Mouse (Mus musculus) intestine, embryonic 14.5 days (tissue): ENCODE measurements around the gene Etl4. TPM values are rescaled to one million over a fixed set of nuclear protein-coding genes. Genes with fewer than 3 reads are reported as not detected.
A peak's percentile ranks its signal among the peaks of the same experiment; 100 is the strongest.

ENCODE experiments used
- ATAC-seq: fragments of 200-750 bp; cut with Nextera tagmentation; replicated peaks from 2 replicates; pipeline ENCODE4 v1.8.0; 2017; ENCODE audit warnings: low read depth, moderate number of reproducible peaks, moderate TSS enrichment, moderate library complexity; ENCODE audit not compliant: low FRiP score, low TSS enrichment
- DNase-seq: peaks from one replicate; pipeline ENCODE4 v3.0.0-alpha.2; 2018; ENCODE audit warnings: low spot score
- H3K27ac ChIP-seq: fragments of 300-500 bp; sonication (generic); 2 replicates; pipeline ENCODE4 v1.5.1; 2014; ENCODE audit warnings: low read depth, mild to moderate bottlenecking, control low read depth
- H3K27me3 ChIP-seq: fragments of 300-500 bp; sonication (generic); replicated peaks from 2 replicates; pipeline ENCODE4 v1.6.1; 2014; ENCODE audit warnings: low read length, control low read depth; ENCODE audit not compliant: control insufficient read depth, insufficient read depth
- H3K36me3 ChIP-seq: fragments of 300-500 bp; sonication (generic); 2 replicates; pipeline ENCODE4 v1.6.1; 2014; ENCODE audit warnings: low read length, control low read depth; ENCODE audit not compliant: control insufficient read depth, insufficient read depth
- H3K4me1 ChIP-seq: fragments of 300-500 bp; sonication (generic); replicated peaks from 2 replicates; pipeline ENCODE4 v1.6.1; 2014; ENCODE audit warnings: low read length, control low read depth, mixed read lengths; ENCODE audit not compliant: control insufficient read depth, insufficient read depth
- H3K4me2 ChIP-seq: fragments of 300-500 bp; sonication (generic); 2 replicates; pipeline ENCODE4 v1.6.1; 2014; ENCODE audit warnings: low read length
- H3K4me3 ChIP-seq: fragments of 300-500 bp; sonication (generic); 2 replicates; pipeline ENCODE4 v1.5.1; 2014; ENCODE audit warnings: low read depth, low read length, control low read depth, mixed read lengths
- H3K9ac ChIP-seq: fragments of 300-500 bp; sonication (generic); 2 replicates; pipeline ENCODE4 v1.6.1; 2014; ENCODE audit warnings: mild to moderate bottlenecking, low read length
- H3K9me3 ChIP-seq: fragments of 300-500 bp; sonication (generic); 2 replicates; pipeline ENCODE4 v1.6.1; 2016; ENCODE audit warnings: low read length, control low read depth; ENCODE audit not compliant: control insufficient read depth
- WGBS: fragments of 180-500 bp; shearing (Covaris S2); extraction: QIAGEN DNeasy Blood & Tissue Kit; methylation state at CpG from one replicate; pipeline ENCODE4 v1.1.7; 2014; 5-methylcytosine and 5-hydroxymethylcytosine counted together
- polyA plus RNA-seq: library from polyadenylated mRNA; unstranded; fragments of >200 nt; fragmentation: Nextera tagmentation; extraction: Ambion mirVana; gene quantifications from 2 replicates; pipeline ENCODE4 v1.2.1, GENCODE M21; 2014

Gene Etl4
- polyA plus RNA-seq, 1 experiment from 2014 or later: 47.8 TPM

- no peak for ATAC-seq
- Histone ChIP-seq H3K4me2 (no peak overlapping the region), H3K27me3 (no peaks in the 10 kb centered on the region), H3K27ac (no peak overlapping the region), H3K9ac (no peak overlapping the region), H3K36me3 (no peaks in the 10 kb centered on the region), H3K4me3 (no peak overlapping the region), H3K4me1 (no peaks in the 10 kb centered on the region), H3K9me3 (no peaks in the 10 kb centered on the region)
- 75% methylated on average over 9 of the region's 9 CpGs for WGBS
- DNase-seq: no peak
Observed at GRCm38 (mm10) chr2:20642818-20643217, 733.2 kb downstream of the Etl4 start.

DNA sequence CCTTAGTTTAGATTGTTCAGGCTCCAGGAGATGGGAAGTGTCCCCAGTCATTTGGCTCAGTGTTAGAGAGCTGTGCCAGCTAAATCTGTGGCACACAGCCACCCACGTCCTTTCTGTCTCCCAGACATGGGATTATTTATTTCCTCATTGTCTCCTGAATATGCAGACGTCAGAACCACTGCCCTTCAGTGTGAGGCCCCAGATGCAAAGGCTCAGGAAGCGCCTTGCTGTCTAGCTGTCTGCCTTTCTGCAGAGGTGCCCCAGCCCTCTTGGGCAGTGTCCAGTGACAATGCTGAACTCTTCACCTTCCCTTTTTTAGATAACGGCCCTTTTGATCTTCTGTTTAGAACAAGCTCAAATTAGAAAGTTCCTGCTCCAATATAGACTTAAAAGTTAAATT lies 740.2 kb downstream of the Etl4 start:
- H3K4me2 ChIP-seq: no peak overlapping the region
- H3K4me1 ChIP-seq: peaks cover 7% of the 10 kb centered on the region; the same call in 1 of the 2 replicates
- no peak overlapping the region for H3K4me3 ChIP-seq
- no peaks in the 10 kb centered on the region for H3K36me3 ChIP-seq
- no peak overlapping the region for H3K9ac ChIP-seq
- no peaks in the 10 kb centered on the region for H3K9me3 ChIP-seq
- DNase-seq (no peak), ATAC-seq (no peak)
- H3K27ac ChIP-seq: no peak overlapping the region; the same call in 1 of the 2 replicates
- WGBS: 18% methylated on average over 4 of the region's 4 CpGs
- H3K27me3 ChIP-seq: no peaks in the 10 kb centered on the region

DNA sequence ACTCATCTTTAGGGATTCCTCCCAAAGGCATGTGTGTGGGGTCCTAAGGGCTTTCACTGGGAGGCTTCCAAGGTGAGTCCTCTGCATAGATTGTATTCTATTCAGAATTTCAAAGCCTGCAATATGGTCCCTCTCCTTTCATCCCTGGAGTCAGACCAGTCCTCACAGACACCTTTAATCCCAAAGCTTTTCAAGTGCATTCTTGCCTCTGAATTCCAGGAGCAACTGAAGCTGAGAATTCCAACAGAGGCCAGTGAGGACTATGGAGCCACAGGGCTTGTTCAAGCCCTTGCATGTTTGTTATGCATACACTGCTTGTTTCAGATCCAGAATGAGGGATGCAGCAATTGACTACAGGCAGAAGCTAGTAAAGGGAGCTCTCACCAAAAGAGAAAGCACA lies 743.5 kb downstream of the Etl4 start:
- Histone ChIP-seq H3K27me3 (no peaks in the 10 kb centered on the region), H3K4me3 (no peak overlapping the region), H3K4me1 (peaks cover 11% of the 10 kb centered on the region), H3K27ac (no peak overlapping the region), H3K9me3 (no peaks in the 10 kb centered on the region), H3K36me3 (no peaks in the 10 kb centered on the region), H3K4me2 (no peak overlapping the region), H3K9ac (no peak overlapping the region)
- ATAC-seq (no peak), DNase-seq (no peak)

DNA sequence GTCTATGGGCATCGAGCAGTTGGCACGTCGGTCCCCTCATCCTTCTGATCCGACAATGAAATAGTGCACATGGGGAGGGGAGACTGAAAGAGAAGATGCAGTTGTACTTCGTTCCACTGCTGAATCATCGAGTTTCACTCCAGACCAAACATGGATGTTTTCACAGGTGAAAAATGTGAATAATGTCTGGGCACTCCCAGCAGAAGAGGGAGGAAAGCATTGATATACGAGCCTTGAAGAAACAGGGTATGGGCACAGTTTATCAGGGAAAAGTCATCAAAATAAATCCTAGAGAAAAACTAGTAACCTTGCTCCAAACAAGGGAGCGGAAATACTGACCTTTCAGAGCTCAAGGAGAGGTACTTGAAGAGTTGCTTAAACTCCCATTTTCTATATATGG lies 744.5 kb downstream of the Etl4 start:
- Histone ChIP-seq H3K9ac (no peak overlapping the region), H3K27ac (no peak overlapping the region), H3K4me3 (no peak overlapping the region), H3K4me1 (peaks cover 12% of the 10 kb centered on the region), H3K4me2 (no peak overlapping the region), H3K36me3 (no peaks in the 10 kb centered on the region), H3K9me3 (no peaks in the 10 kb centered on the region), H3K27me3 (no peaks in the 10 kb centered on the region)
- DNase-seq (no peak), ATAC-seq (no peak)
- 61% methylated on average over 8 of the region's 8 CpGs for WGBS

DNA sequence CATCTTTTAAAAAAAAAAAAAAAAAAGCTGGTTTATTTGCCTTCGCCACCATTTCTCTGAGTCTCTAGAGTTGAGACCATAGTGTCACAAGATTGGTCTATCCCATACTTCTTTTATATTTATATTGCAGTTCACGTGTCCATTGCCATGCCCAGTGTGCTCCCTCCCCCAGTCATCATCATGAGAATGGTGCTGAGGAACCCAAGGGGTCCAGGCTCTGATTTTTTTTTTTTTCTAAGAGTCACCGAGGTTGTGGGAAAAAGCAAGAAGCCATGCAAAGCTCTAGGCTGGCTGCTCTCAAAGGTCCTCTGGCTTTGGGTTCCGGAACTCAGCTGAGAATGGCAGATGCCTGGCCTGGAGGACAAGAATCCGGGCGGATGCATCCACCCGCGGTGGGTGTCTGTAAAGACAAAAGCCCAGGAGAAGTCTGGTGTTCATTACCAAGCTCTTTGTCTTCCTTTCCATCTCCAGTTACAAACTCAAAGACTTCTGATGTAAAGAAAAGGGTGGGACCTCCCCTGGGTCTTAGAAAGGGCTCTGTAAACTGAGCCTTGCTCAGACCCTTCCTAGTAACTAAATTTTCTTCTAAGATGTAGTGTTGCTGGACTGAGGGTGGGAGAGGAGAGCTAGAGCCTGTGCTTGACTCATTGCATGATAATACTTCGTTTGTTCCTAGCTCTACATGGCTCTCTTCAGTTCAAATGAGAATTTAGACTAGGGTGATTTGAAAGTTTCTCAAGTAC lies 745.2 kb downstream of the Etl4 start:
- ATAC-seq (no peak), DNase-seq (no peak)
- 56% methylated on average over 9 of the region's 9 CpGs for WGBS
- no peak overlapping the region for H3K9ac ChIP-seq
- no peak overlapping the region for H3K27ac ChIP-seq
- peaks cover 7% of the 10 kb centered on the region for H3K4me1 ChIP-seq
- no peak overlapping the region for H3K4me2 ChIP-seq
- no peaks in the 10 kb centered on the region for H3K27me3 ChIP-seq
- no peaks in the 10 kb centered on the region for H3K9me3 ChIP-seq
- no peaks in the 10 kb centered on the region for H3K36me3 ChIP-seq
- H3K4me3 ChIP-seq: no peak overlapping the region

DNA sequence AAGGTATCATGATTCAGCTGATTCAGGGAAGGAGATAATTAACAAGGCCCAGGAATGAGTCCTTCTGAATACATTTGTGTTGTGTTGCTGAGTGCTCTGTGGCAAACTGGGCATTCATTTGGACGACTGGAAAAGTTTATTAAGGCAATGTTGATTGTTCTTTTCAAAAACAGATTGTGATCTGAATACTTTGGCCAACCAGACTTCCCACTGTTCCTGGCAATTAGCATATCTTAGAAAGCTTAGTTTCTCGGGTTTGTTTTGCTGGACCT lies 745.7 kb downstream of the Etl4 start:
- ATAC-seq (no peak), DNase-seq (no peak)
- Histone ChIP-seq H3K27ac (no peak overlapping the region), H3K27me3 (no peaks in the 10 kb centered on the region), H3K4me3 (no peak overlapping the region), H3K4me2 (no peak overlapping the region), H3K36me3 (no peaks in the 10 kb centered on the region), H3K4me1 (peaks cover 5% of the 10 kb centered on the region; the same call in 1 of the 2 replicates), H3K9ac (no peak overlapping the region), H3K9me3 (no peaks in the 10 kb centered on the region)
- 42% methylated on average over 2 of the region's 2 CpGs for WGBS

DNA sequence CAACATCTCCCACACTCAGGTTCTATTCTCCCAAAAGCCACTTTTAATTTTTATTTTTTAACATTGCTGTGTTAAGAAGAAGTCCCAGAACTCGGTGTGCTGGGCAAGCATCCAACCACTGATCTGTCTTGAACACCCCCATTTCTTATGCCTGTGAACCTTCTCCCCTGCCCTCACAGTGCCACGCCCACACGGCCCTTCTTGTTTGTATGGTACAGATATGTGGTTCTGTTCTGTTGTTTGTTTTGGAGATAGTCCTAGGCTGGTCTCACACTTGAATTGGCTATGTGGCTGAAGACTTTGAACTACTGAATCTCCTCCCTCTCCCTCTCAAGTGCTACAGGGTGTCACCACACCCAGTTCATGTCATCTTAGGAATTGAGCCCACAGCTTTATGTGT lies 748.3 kb downstream of the Etl4 start:
- no peak overlapping the region for H3K9ac ChIP-seq
- peak; percentile 56; the same call in 1 of the 2 replicates for ATAC-seq
- peaks cover 5% of the 10 kb centered on the region; the same call in 1 of the 2 replicates for H3K4me1 ChIP-seq

GRCm38 (mm10) chr2:20661841-20662240 lies 752.3 kb downstream of the Etl4 start:
- 0 out of 2 replicates have a peak, but pooled peaks cover 3% of the 10 kb centered on the region for H3K36me3 ChIP-seq
- no peak overlapping the region for H3K4me3 ChIP-seq
- DNase-seq (no peak), ATAC-seq (no peak)
- WGBS: 91% methylated on average over 11 of the region's 11 CpGs
- no peak overlapping the region for H3K4me2 ChIP-seq
- H3K9ac ChIP-seq: no peak overlapping the region
- H3K27ac ChIP-seq: no peak overlapping the region
- H3K4me1 ChIP-seq: peaks cover 5% of the 10 kb centered on the region; the same call in 1 of the 2 replicates
- no peaks in the 10 kb centered on the region for H3K9me3 ChIP-seq
- no peaks in the 10 kb centered on the region for H3K27me3 ChIP-seq

More for the DNA sequence above, 748.3 kb downstream of the Etl4 start:
- Histone ChIP-seq H3K4me2 (no peak overlapping the region), H3K9me3 (no peaks in the 10 kb centered on the region), H3K27ac (no peak overlapping the region), H3K36me3 (0 out of 2 replicates have a peak, but pooled peaks cover 3% of the 10 kb centered on the region), H3K27me3 (no peaks in the 10 kb centered on the region), H3K4me3 (no peak overlapping the region)
- DNase-seq: no peak
- 76% methylated on average over 3 of the region's 3 CpGs for WGBS

DNA sequence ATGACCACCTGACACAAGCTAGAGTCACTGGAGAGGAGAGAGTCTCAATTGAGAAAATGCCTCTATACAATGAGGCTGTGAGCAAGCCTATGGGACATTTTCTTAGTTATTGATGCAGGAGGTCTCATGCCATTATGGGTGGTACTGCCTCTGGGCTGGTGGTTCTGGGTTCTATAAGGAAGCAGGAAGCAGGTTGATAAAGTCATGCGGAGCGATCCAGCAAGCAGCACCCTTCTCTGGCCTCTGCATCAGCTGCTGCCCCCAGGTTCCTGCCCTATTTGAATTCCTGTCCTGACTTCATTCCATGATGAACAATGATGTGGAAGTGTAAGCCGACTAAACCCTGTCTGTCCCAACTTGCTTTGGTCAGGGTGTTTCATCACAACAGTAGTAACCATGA lies 753.1 kb downstream of the Etl4 start:
- DNase-seq (no peak), ATAC-seq (no peak)
- H3K27me3 ChIP-seq: no peaks in the 10 kb centered on the region
- no peak overlapping the region for H3K4me2 ChIP-seq
- WGBS: 90% methylated on average over 3 of the region's 3 CpGs
- H3K9me3 ChIP-seq: no peaks in the 10 kb centered on the region
- H3K4me3 ChIP-seq: no peak overlapping the region
- H3K9ac ChIP-seq: no peak overlapping the region
- H3K27ac ChIP-seq: no peak overlapping the region
- H3K36me3 ChIP-seq: 0 out of 2 replicates have a peak, but pooled peaks cover 3% of the 10 kb centered on the region
- peaks cover 5% of the 10 kb centered on the region; the same call in 1 of the 2 replicates for H3K4me1 ChIP-seq
